Mouse (Mus musculus): Measurements from ENCODE around the gene Tdg. TPM values are rescaled to one million over a fixed set of nuclear protein-coding genes. Genes with fewer than 3 reads are reported as not detected.
A peak's percentile ranks its signal among the peaks of the same experiment; 100 is the strongest.

The Tdg gene
- polyA plus RNA-seq, 2 experiments: 77.3 to 116 TPM

DNA sequence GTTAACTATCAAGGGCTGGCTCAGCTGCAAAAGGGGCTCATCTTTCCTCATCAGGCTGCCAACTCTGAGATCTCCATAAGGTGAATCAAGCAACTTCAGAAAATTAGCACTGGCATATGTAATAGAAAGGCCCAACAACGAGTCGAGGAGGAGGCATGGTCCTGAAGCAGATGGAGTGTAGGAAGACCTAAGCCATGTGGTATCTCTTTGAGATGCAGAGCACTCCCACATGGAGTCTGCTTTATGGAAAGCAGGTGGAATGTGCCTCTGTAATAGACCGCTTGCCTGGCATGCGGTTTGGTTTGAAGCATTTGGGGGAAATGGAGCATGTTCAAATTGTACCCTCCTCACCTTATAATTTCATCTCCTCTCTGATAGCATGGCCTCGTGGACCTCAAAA lies 51.1 kb downstream of the Tdg start:
- 80% methylated on average over 5 of the region's 5 CpGs for WGBS
- Histone ChIP-seq H3K4me3 (replicated peaks; ENCODE audit: low read length) (no peak overlapping the region), H3K4me1 (ENCODE audit: control insufficient read depth, insufficient read depth, low read length) (no peaks in the 10 kb centered on the region), H3K27ac (replicated peaks; ENCODE audit: low read depth, low read length) (no peak overlapping the region), H3K27me3 (ENCODE audit: control insufficient read depth, insufficient read depth, low read length) (no peaks in the 10 kb centered on the region), H3K36me3 (ENCODE audit: control insufficient read depth, insufficient read depth, low read length) (no peaks in the 10 kb centered on the region), H3K9ac (ENCODE audit: low read depth, low read length, severe bottlenecking) (no peak overlapping the region), H3K4me2 (replicated peaks; ENCODE audit: low read depth, low read length, severe bottlenecking) (no peak overlapping the region), H3K9me3 (ENCODE audit: control insufficient read depth, low read length) (no peaks in the 10 kb centered on the region)
- no peak for ATAC-seq (ENCODE audit: low FRiP score, low read depth)
- TF ChIP-seq POLR2A (IDR thresholded peaks at IDR 0.05; ENCODE audit: borderline replicate concordance, extremely low read depth, insufficient read depth, insufficient read length): no peak
- no peak for DNase-seq (ENCODE audit: low spot score)

DNA sequence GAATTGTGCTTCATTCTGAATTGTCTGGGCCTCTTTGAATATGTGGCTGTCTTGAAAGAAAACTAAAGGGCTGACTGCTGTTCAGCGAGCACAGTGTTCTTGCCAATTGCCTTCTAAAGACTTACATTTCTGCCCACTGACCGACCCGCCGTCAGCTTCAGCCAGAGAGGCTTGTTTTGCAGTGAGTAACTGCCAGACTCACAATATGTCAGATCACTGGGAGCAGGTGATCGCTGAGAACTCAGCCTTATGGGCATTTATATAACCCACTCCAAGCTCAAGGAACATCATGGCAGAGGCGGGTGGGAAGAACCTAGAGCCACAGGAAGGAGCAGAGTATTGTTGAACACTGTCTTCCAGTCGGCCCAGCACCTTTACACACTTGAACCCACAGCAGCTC lies 52.0 kb downstream of the Tdg start:
- ATAC-seq (ENCODE audit: low FRiP score, low read depth) (no peak), DNase-seq (ENCODE audit: low spot score) (no peak)
- Histone ChIP-seq H3K27ac (replicated peaks; ENCODE audit: low read depth, low read length) (no peak overlapping the region), H3K27me3 (ENCODE audit: control insufficient read depth, insufficient read depth, low read length) (no peaks in the 10 kb centered on the region), H3K4me3 (replicated peaks; ENCODE audit: low read length) (no peak overlapping the region), H3K4me2 (replicated peaks; ENCODE audit: low read depth, low read length, severe bottlenecking) (no peak overlapping the region), H3K9me3 (ENCODE audit: control insufficient read depth, low read length) (no peaks in the 10 kb centered on the region), H3K9ac (ENCODE audit: low read depth, low read length, severe bottlenecking) (no peak overlapping the region), H3K4me1 (ENCODE audit: control insufficient read depth, insufficient read depth, low read length) (no peaks in the 10 kb centered on the region), H3K36me3 (ENCODE audit: control insufficient read depth, insufficient read depth, low read length) (no peaks in the 10 kb centered on the region)
- 83% methylated on average over 7 of the region's 7 CpGs for WGBS
- TF ChIP-seq POLR2A (IDR thresholded peaks at IDR 0.05; ENCODE audit: borderline replicate concordance, extremely low read depth, insufficient read depth, insufficient read length): no peak

DNA sequence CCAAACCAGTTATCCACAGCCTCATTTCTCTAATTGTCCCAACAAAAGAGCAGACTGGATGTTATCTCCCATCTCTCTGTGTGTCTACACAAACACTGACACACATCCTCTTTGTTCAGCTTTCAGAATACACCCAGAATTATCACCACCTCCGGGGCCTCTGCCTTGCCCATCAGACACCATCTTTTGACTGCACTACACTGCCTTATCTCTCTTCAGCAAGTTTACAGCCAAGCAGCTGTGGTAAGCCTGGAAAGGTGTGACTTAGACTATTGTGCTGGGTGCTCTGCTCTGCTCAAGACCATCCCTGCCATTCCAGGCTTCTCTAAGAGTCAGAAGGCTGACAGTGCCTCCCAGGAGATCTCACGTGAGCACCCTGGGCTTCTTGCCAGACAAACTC lies 55.8 kb downstream of the Tdg start:
- Histone ChIP-seq H3K4me3 (replicated peaks; ENCODE audit: low read length) (no peak overlapping the region), H3K9me3 (ENCODE audit: control insufficient read depth, low read length) (no peaks in the 10 kb centered on the region), H3K36me3 (ENCODE audit: control insufficient read depth, insufficient read depth, low read length) (no peaks in the 10 kb centered on the region), H3K9ac (ENCODE audit: low read depth, low read length, severe bottlenecking) (no peak overlapping the region), H3K4me2 (replicated peaks; ENCODE audit: low read depth, low read length, severe bottlenecking) (no peak overlapping the region), H3K27ac (replicated peaks; ENCODE audit: low read depth, low read length) (no peak overlapping the region), H3K4me1 (ENCODE audit: control insufficient read depth, insufficient read depth, low read length) (peaks cover 11% of the 10 kb centered on the region), H3K27me3 (ENCODE audit: control insufficient read depth, insufficient read depth, low read length) (no peaks in the 10 kb centered on the region)
- DNase-seq (ENCODE audit: low spot score) (no peak), ATAC-seq (ENCODE audit: low FRiP score, low read depth) (no peak)
- WGBS: 85% methylated on average over 2 of the region's 2 CpGs
- no peak for TF ChIP-seq POLR2A (IDR thresholded peaks at IDR 0.05; ENCODE audit: borderline replicate concordance, extremely low read depth, insufficient read depth, insufficient read length)

DNA sequence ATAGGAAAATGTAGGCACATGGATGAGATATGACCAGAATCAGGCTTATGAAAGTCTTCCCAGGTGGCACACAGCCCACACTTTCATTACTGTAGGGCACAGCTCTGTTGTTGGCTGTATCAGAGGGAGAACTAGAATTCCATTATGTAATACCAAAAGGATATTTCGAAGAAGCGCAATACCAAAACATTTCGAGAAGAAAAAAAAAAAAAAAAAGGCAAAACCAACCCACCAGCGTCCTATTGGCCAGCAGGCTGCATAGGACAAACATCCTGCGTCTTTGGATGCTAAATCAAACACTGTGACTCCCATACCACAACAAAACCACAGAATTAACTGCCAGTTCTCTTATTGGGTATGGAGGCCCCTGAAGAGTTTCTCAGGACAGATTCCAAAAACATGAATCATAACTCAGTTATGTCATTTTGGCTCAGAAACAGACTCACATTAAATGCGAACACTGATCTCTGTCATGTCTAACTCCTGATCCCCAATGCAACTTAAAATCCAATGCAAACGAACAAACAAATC lies 60.1 kb downstream of the Tdg start:
- Histone ChIP-seq H3K4me1 (ENCODE audit: control insufficient read depth, insufficient read depth, low read length) (peaks cover 21% of the 10 kb centered on the region), H3K27ac (replicated peaks; ENCODE audit: low read depth, low read length) (peak overlapping the region; percentile 93), H3K36me3 (ENCODE audit: control insufficient read depth, insufficient read depth, low read length) (no peaks in the 10 kb centered on the region), H3K9me3 (ENCODE audit: control insufficient read depth, low read length) (no peaks in the 10 kb centered on the region), H3K27me3 (ENCODE audit: control insufficient read depth, insufficient read depth, low read length) (no peaks in the 10 kb centered on the region), H3K9ac (ENCODE audit: low read depth, low read length, severe bottlenecking) (no peak overlapping the region; the same call in 1 of the 2 replicates), H3K4me2 (replicated peaks; ENCODE audit: low read depth, low read length, severe bottlenecking) (peak overlapping the region; percentile 52), H3K4me3 (replicated peaks; ENCODE audit: low read length) (peak overlapping the region; percentile 39)
- no peak for TF ChIP-seq POLR2A (IDR thresholded peaks at IDR 0.05; ENCODE audit: borderline replicate concordance, extremely low read depth, insufficient read depth, insufficient read length)
- 49% methylated on average over 7 of the region's 7 CpGs for WGBS
- ATAC-seq (ENCODE audit: low FRiP score, low read depth) (0 out of 2 replicates have a peak, but pooled peaks have one; percentile 28), DNase-seq (ENCODE audit: low spot score) (peak; percentile 73)

DNA sequence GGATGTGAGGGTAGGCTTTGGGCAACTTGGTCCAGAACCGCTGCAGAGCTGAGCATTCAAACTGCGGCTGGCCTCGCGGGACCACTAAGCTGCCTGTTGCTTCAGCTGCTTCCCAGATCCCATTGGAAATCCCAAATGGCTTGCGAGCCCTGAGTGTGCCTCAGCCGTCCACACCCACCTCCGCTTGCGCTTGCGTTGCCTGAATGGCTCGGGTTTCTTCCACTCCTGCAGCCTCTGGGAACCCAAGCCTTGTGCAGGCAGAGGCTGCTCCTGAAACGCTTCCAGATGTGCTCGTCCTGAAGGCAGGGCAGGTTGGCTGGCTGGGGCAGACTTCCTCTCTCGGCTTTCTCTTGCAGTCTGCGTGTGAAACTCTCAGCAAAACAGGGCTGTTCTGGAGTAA lies 60.9 kb downstream of the Tdg start, which contains the start of gene Glt8d2:
TSS of gene Glt8d2 (minus strand) at position 157 of the 400 bp plus-strand sequence.
- H3K4me2 ChIP-seq (replicated peaks; ENCODE audit: low read depth, low read length, severe bottlenecking): peak within 1 kb of the TSS; percentile 52
- ATAC-seq (ENCODE audit: low FRiP score, low read depth) (peak; percentile 96), DNase-seq (ENCODE audit: low spot score) (peak; percentile 91)
- H3K36me3 ChIP-seq (ENCODE audit: control insufficient read depth, insufficient read depth, low read length): no peaks in the 10 kb centered on the region
- WGBS: 2% methylated on average over 14 of the region's 14 CpGs
- H3K27me3 ChIP-seq (ENCODE audit: control insufficient read depth, insufficient read depth, low read length): no peaks in the 10 kb centered on the region
- H3K4me1 ChIP-seq (ENCODE audit: control insufficient read depth, insufficient read depth, low read length): peaks cover 21% of the 10 kb centered on the region
- no peaks in the 10 kb centered on the region for H3K9me3 ChIP-seq (ENCODE audit: control insufficient read depth, low read length)
- peak; percentile 52; the same call in 1 of the 2 replicates for TF ChIP-seq POLR2A (IDR thresholded peaks at IDR 0.05; ENCODE audit: borderline replicate concordance, extremely low read depth, insufficient read depth, insufficient read length)
- H3K9ac ChIP-seq (ENCODE audit: low read depth, low read length, severe bottlenecking): peak within 1 kb of the TSS; percentile 50
- H3K27ac ChIP-seq (replicated peaks; ENCODE audit: low read depth, low read length): peak within 1 kb of the TSS; percentile 93
- H3K4me3 ChIP-seq (replicated peaks; ENCODE audit: low read length): peak within 1 kb of the TSS; percentile 39
